Mouse (Mus musculus) liver, adult 2 months (tissue): Measurements from ENCODE around the gene Camk2n1.

Source experiments
- CTCF ChIP-seq: fragments of 200-500 bp; IDR thresholded peaks from 2 replicates; pipeline ENCODE4 v1.5.1; 2011; ENCODE audit warnings: low read depth, low read length, control low read depth
- POLR2A ChIP-seq: fragments of 200-500 bp; IDR thresholded peaks from 2 replicates; pipeline ENCODE4 v1.6.1; 2011; ENCODE audit warnings: low read length, control low read depth; ENCODE audit not compliant: insufficient read depth; ENCODE audit errors: extremely low read depth

DNA sequence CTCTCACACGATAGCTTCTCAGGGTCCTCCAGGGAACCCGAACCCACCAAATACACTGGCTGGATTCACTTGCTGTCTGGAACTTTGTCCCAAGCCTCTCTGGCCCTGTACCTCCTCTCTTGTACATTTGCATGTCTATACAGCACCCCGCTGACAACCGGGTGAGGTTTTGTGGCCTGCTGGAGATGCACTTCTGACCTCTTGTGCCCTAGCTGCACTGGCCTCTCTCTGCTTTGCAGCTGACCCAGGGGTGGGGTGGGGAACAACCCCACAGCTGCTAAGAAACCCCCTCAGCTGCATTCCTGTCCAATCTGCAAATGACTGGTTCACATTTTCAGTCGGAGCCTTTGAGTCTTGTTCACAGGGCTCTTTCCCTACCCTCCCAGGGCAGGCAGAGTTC, 9.2 kb upstream of the Camk2n1 start:
- TF ChIP-seq POLR2A (no peak), CTCF (no peak)
